Mouse (Mus musculus) adrenal gland, postnatal 14 days (tissue): ENCODE measurements around the gene Ptcra. TPM values are rescaled to one million over a fixed set of nuclear protein-coding genes. Genes with fewer than 3 reads are reported as not detected.
A peak's percentile ranks its signal among the peaks of the same experiment; 100 is the strongest.
"Not testable (repeated sequence)": the region's sequence is repeated elsewhere in the genome, so short reads cannot be mapped to it uniquely, and the experiment has no call there.

ENCODE experiments used
- DNase-seq: peaks from one replicate; pipeline ENCODE4 v3.0.0; 2021; ENCODE audit warnings: mixed read lengths
- total RNA-seq: library from RNA; stranded (reverse); gene quantifications from 2 replicates; pipeline ENCODE4 v1.2.3, GENCODE M21; 2021

Ptcra gene
- total RNA-seq, 1 experiment from 2014 or later, result 0.33 TPM

GRCm38 (mm10) chr17:46771025-46771424, 7.5 kb upstream of the Ptcra start:
- DNase-seq, result no peak

- no peak for DNase-seq
Measured at GRCm38 (mm10) chr17:46770546-46770945, 7.0 kb upstream of the Ptcra start.

GRCm38 (mm10) chr17:46767868-46768267, 4.4 kb upstream of the Ptcra start:
- DNase-seq, result no peak

GRCm38 (mm10) chr17:46764916-46765315, 1.4 kb upstream of the Ptcra start:
- DNase-seq, result not testable (repeated sequence)

- no peak for DNase-seq
Measured at GRCm38 (mm10) chr17:46758753-46759152, 4.8 kb downstream of the Ptcra start.

GRCm38 (mm10) chr17:46751794-46752556, 11.5 kb downstream of the Ptcra start, which contains the start of gene Cnpy3:
Gene Cnpy3 (minus strand): TSS chr17:46752214.
- DNase-seq, result peak; percentile 99

GRCm38 (mm10) chr17:46751056-46751793, 12.3 kb downstream of the Ptcra start:
- DNase-seq, result no peak

- DNase-seq, result no peak
Measured at GRCm38 (mm10) chr17:46750580-46750979, 12.9 kb downstream of the Ptcra start.

GRCm38 (mm10) chr17:46749282-46749681, 14.2 kb downstream of the Ptcra start:
- DNase-seq, result no peak

GRCm38 (mm10) chr17:46747806-46748205, 15.7 kb downstream of the Ptcra start:
- no peak for DNase-seq

- no peak for DNase-seq
Measured at GRCm38 (mm10) chr17:46747234-46747633, 16.3 kb downstream of the Ptcra start.

- no peak for DNase-seq
Measured at GRCm38 (mm10) chr17:46745506-46745905, 18.0 kb downstream of the Ptcra start.

- DNase-seq, result no peak
Measured at GRCm38 (mm10) chr17:46742986-46743385, 20.5 kb downstream of the Ptcra start.

GRCm38 (mm10) chr17:46741305-46741704, 22.2 kb downstream of the Ptcra start:
- DNase-seq, result no peak

GRCm38 (mm10) chr17:46736160-46736559, 27.4 kb downstream of the Ptcra start:
- peak; percentile 73 for DNase-seq

GRCm38 (mm10) chr17:46735287-46735686, 28.2 kb downstream of the Ptcra start:
- no peak for DNase-seq

GRCm38 (mm10) chr17:46734055-46734454, 29.5 kb downstream of the Ptcra start:
- no peak for DNase-seq

- DNase-seq, result peak; percentile 41
Measured at GRCm38 (mm10) chr17:46728904-46729318, 34.6 kb downstream of the Ptcra start, which contains the start of gene Gnmt. Gene Gnmt (minus strand): TSS chr17:46729168.

GRCm38 (mm10) chr17:46728496-46728895, 35.0 kb downstream of the Ptcra start:
- DNase-seq, result no peak

GRCm38 (mm10) chr17:46728021-46728420, 35.5 kb downstream of the Ptcra start:
- peak; percentile 76 for DNase-seq

GRCm38 (mm10) chr17:46727271-46727670, 36.2 kb downstream of the Ptcra start:
- no peak for DNase-seq

- no peak for DNase-seq
Measured at GRCm38 (mm10) chr17:46725731-46726645, 37.5 kb downstream of the Ptcra start.
